Mouse (Mus musculus): ENCODE results near the gene Clca3b.
"Not testable (repeated sequence)": the region's sequence is repeated elsewhere in the genome, so short reads cannot be mapped to it uniquely, and the experiment has no call there.

Clca3b gene

GRCm38 (mm10) chr3:144849014-144849556, at the start of gene Clca3b:
TSS of gene Clca3b (minus strand) at chr3:144849357.
- DNase-seq (ENCODE audit: low read depth, low spot score) = not testable (repeated sequence)

DNA sequence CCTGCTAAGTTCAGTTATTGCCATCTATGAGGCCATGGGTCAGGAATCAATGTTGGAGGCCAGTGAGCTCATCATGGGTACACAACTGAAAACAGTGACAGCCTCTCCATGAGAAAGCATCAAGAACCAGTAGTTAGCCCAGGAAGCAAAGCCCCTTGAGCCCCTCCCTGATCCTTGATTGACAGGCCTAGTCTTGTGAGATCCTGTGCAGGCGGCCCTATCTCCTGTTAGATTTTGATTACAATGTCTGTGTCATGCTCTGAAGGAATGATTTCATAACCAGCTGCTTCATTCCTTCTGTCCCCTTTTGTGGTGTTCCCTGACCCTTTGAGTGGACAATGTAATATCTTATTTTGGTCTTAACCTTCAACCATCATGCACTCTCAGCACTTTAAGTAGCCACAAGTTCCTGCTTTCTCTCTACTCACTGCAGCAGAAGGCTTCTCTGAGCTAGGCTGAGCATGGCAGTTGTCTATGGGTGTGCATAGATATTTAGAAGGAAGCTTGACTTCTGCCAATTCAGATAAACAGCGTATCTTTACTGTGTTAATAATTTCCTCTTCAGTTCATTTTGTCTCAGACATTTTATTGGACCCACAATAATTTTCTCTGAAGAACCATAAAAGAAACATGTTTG, 48.0 kb upstream of the Clca3b start:
- DNase-seq (ENCODE audit: low read depth, low spot score) = no peak

GRCm38 (mm10) chr3:144890246-144890758, 41.1 kb upstream of the Clca3b start:
- DNase-seq (ENCODE audit: low read depth, low spot score) = no peak

GRCm38 (mm10) chr3:144886957-144887356, 37.8 kb upstream of the Clca3b start:
- DNase-seq (ENCODE audit: low read depth, low spot score) = no peak

GRCm38 (mm10) chr3:144872012-144872411, 22.9 kb upstream of the Clca3b start:
- DNase-seq (ENCODE audit: low read depth, low spot score) = not testable (repeated sequence)

DNA sequence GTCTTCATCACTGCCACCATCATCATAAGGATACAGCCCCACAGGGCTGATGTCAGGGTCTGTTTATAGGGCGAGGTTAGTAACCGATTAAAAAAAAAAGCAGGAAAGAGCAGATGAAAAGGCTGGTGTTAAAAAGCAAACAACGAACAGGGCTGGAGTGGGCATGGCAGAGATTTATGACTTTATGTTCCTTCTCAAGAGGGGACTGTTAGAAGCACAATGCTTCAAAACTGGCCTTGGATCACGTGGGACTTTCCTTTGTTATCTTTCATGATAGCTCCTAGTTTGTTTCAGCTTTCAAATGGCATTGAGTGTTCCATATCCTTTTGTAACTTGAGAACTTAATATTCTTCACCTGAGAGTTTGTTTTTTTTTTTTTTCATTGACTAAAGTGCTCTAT, 427 bp upstream of the Clca3b start:
- no peak for DNase-seq (ENCODE audit: low read depth, low spot score)

DNA sequence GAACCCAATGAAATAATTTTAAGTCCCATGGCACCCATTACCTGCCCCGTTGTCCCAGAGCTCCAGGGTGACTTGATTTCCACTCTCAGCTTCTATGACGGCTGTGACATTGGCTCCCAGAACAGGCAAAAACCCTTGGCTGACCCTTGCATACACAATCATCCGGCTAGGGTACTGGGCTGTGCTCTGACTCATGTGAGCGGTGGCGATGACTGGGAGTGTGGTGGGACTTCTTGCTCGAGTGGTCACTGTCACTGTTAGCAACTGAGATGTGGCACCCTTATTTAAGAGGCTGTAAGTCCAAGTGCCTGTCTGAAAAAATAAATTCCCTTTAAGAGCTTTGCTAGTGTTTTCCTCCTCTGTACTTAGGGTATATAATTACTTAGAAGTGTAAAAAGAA, 21.9 kb downstream of the Clca3b start:
- DNase-seq (ENCODE audit: low read depth, low spot score) = no peak

- DNase-seq (ENCODE audit: low read depth, low spot score) = peak; percentile 88
Observed at GRCm38 (mm10) chr3:144825151-144825550, 24.0 kb downstream of the Clca3b start.

DNA sequence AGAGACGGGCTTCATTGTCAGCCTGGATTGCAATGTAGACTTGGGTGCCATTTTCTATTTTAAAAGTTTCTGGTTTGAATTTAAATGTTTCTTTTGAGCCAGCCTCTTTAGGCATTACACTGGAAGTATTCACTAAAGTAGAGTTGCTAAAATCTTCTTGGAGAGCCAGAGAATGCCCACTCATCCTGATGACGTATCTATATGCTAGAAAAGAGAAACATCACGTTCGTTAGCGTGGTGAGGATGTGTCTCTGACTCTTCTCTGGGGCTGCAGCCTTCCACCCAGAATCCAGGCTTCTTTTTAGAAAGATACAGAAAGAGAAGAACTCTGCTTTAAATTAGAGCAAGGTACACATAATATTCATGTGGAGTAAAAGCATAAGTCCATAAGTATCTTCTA, 25.8 kb downstream of the Clca3b start:
- no peak for DNase-seq (ENCODE audit: low read depth, low spot score)

- DNase-seq (ENCODE audit: low read depth, low spot score) = no peak
Observed at GRCm38 (mm10) chr3:144820632-144821031, 28.5 kb downstream of the Clca3b start.

- not testable (repeated sequence) for DNase-seq (ENCODE audit: low read depth, low spot score)
Observed at GRCm38 (mm10) chr3:144819219-144819618, 29.9 kb downstream of the Clca3b start, which contains the start of gene Clca3a2. TSS of gene Clca3a2 (minus strand) at chr3:144819494.

DNA sequence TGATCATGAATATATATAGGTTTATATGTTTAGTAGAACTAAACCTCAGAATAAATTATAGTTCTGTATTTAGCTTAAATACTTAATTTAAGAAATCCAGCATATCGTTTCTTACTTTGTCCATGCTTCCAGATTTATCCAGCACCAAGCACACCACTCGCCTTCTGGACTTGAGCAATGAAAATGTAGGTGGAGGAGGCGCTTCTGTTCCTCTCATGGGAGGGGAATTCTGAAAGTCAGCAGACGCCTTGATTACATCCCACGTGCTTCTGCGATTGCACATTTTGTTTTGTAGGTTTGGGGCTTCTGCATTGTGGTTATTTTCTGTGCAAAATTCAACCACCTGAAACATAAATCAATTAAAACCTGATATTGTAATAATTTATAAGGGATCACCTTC, 35.8 kb downstream of the Clca3b start:
- DNase-seq (ENCODE audit: low read depth, low spot score) = not testable (repeated sequence)

GRCm38 (mm10) chr3:144811821-144812220, 37.3 kb downstream of the Clca3b start:
- DNase-seq (ENCODE audit: low read depth, low spot score) = peak; percentile 23

DNA sequence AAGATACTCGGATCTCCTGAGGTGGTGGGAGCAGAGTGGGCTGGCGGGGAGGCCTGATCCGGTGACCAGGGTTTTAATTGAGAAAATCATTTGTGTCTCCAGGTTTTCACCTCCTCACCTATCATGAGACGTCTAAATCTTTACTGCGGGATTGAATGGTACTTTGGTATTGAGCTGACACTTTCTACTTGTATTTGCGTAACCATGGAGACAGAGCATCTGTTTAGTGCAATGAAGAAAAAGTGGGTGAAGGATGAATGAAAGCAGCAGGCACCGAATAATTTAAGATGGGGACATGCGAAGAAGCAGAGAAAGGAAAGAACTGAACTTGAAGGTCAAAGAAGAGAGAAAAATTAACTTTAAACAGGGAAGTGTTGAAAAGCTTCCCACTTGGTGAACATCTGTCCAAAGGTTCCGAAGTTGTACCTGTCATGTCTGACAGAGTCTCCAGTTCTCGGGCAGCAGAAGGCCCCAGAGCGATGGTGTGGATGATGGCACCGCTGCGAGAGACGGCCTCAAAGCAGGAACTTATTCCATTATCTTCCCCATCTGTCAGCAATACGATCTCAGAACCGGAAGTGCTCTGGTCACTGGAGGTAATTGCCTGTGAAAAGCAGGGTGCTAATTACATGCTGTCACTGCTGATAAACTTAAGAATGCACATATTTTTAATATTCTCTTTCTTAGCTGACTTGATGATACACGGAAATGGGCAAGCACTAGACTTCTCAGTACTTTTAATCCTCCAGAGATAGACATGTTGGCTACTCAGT, 40.8 kb downstream of the Clca3b start:
- not testable (repeated sequence) for DNase-seq (ENCODE audit: low read depth, low spot score)

- DNase-seq (ENCODE audit: low read depth, low spot score) = not testable (repeated sequence)
Observed at GRCm38 (mm10) chr3:144806626-144807025, 42.5 kb downstream of the Clca3b start.

DNA sequence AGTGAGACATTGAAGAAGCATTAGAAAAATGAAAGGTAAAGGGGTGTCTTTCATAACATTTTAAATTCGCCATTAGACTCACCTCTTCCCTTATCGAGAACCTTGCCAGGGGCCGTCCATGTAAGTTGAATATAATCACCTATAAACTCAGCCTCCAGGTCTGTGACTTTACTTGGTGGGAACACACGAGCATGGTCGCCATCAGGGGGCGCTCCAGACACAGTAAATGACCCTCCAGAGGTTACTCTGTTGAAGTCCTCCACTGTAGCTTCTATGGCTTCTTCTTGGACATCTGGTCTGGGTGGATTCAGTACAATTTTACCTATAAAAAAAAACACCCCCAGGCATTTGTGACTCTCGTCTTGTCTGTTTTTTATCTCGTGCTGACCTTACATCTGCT, 47.3 kb downstream of the Clca3b start:
- DNase-seq (ENCODE audit: low read depth, low spot score) = peak; percentile 60

DNA sequence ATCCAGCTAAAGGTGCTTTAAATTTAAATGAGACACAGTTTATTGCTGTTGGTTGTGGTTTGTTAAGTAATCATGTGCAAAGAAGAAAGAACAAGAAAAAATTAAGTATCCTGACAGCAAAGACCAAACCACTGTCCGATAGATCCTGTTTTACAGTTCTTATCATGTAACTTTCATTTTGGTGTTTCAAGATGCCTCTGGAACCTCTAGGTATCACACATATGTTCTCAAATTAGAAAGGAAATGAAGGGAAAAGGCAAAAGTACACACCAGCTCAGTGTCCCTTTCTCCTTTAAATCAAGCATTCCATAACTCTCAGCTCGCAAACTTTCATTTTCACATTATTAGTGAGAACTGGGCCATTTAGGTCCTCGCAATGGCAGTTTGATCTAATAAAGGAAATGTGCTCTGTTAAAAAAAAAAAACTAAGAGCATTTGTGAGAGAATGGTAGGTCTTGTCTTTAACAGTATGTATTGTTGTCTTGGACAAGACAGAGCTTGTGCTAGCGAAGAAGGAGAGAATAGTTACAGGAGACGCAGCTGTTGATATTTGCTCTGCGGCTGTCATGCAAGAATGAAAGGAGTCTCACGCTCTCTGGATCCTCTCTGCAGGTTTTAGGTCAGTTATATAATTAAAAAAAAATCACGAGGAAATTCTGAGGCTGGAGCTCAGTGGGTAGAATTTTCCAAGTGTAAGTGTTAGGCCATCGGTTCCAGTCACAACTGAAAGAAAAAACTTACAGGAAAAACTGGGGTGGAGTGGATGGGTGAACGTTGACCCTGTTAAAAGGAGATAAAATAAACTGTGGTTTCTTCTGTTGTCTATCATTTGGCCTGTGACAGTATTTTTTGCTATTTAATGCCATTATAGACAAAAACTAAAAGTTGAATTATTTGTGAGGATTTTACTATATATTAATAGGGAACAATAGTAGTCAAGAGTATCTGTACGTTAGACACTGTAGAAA, 63.7 kb downstream of the Clca3b start:
- DNase-seq (ENCODE audit: low read depth, low spot score) = no peak

All from R1 (cell line).